Comparison of ENCODE assay signal across 19 mouse cellular contexts in genomic region chr2:129563944-129564709, GRCm38 (mm10). TPM values are rescaled to one million over a fixed set of nuclear protein-coding genes. Genes with fewer than 3 reads are reported as not detected.
DNase-seq lines count a peak whose midpoint lies in the region; ATAC-seq lines count a peak whose summit lies in the region.
"Had no signal": no experiment of that assay in that cellular context is flagged by ENCODE, and none has a peak within 500 bp of the region (broad histone marks: within the 10 kb centered on the region; RNA-seq: fewer than 3 reads in every experiment).

No protein-coding gene starts in this region.

- no peak overlapping the region for H3K9ac ChIP-seq in forebrain, embryonic 15.5 days (replicated peaks)
- H3K9ac ChIP-seq in midbrain, embryonic 11.5 days (ENCODE audit: low read length), result no peak overlapping the region
- H3K9ac ChIP-seq in hindbrain, embryonic 15.5 days, result no peak overlapping the region
- H3K9ac ChIP-seq: heart, embryonic 15.5 days; liver, embryonic 13.5 days had no signal

- H3K4me3 ChIP-seq in forebrain, embryonic 15.5 days, result no peak overlapping the region
- no peak overlapping the region for H3K4me3 ChIP-seq in forebrain, embryonic 10.5 days
- H3K4me3 ChIP-seq in midbrain, embryonic 10.5 days, result no peak overlapping the region
- H3K4me3 ChIP-seq in midbrain, embryonic 11.5 days (ENCODE audit: low read depth, low read length), result no peak overlapping the region
- no peak overlapping the region for H3K4me3 ChIP-seq in hindbrain, embryonic 15.5 days
- H3K4me3 ChIP-seq: heart, embryonic 15.5 days; liver, embryonic 13.5 days; myocyte had no signal

- WGBS in forebrain, embryonic 15.5 days, result 72% methylated on average over 5 of the region's 5 CpGs
- 83% methylated on average over 5 of the region's 5 CpGs for WGBS in forebrain, embryonic 10.5 days
- WGBS in midbrain, embryonic 10.5 days, result 70% methylated on average over 5 of the region's 5 CpGs
- WGBS in midbrain, embryonic 11.5 days, result 70% methylated on average over 5 of the region's 5 CpGs
- 45% methylated on average over 5 of the region's 5 CpGs for WGBS in hindbrain, embryonic 15.5 days

- H3K27ac ChIP-seq in forebrain, embryonic 15.5 days (replicated peaks), result peak overlapping the region; percentile 66
- H3K27ac ChIP-seq in forebrain, embryonic 10.5 days, result no peak overlapping the region
- no peak overlapping the region for H3K27ac ChIP-seq in midbrain, embryonic 10.5 days (replicated peaks)
- no peak overlapping the region for H3K27ac ChIP-seq in midbrain, embryonic 11.5 days (ENCODE audit: low read depth, low read length)
- H3K27ac ChIP-seq in hindbrain, embryonic 15.5 days (replicated peaks), result peak overlapping the region; percentile 35; the same call in 1 of the 2 replicates
- H3K27ac ChIP-seq: heart, embryonic 15.5 days; liver, embryonic 13.5 days had no signal

- ATAC-seq in forebrain, embryonic 15.5 days (replicated peaks), result peak; percentile 53
- ATAC-seq in midbrain, embryonic 11.5 days (ENCODE audit: low FRiP score), result no peak
- ATAC-seq in hindbrain, embryonic 15.5 days (ENCODE audit: low FRiP score, low read depth), result peak; percentile 46; the same call in 1 of the 2 replicates
- ATAC-seq in megakaryocyte-erythroid progenitor cell, adult 5-6 weeks (replicated peaks; ENCODE audit: low FRiP score, low TSS enrichment, poor library complexity, severe bottlenecking), result no peak
- no peak for ATAC-seq in cerebellum, adult (ENCODE audit: insufficient number of reproducible peaks, low FRiP score, low TSS enrichment)

- H3K36me3 ChIP-seq in forebrain, embryonic 15.5 days, result no peaks in the 10 kb centered on the region
- H3K36me3 ChIP-seq in forebrain, embryonic 10.5 days (replicated peaks), result no peaks in the 10 kb centered on the region
- H3K36me3 ChIP-seq in midbrain, embryonic 10.5 days, result no peaks in the 10 kb centered on the region
- no peaks in the 10 kb centered on the region for H3K36me3 ChIP-seq in midbrain, embryonic 11.5 days (ENCODE audit: control insufficient read depth, insufficient read depth, low read length)
- H3K36me3 ChIP-seq in hindbrain, embryonic 15.5 days, result no peaks in the 10 kb centered on the region
- H3K36me3 ChIP-seq: heart, embryonic 15.5 days; liver, embryonic 13.5 days had no signal

- H3K4me2 ChIP-seq in forebrain, embryonic 15.5 days (replicated peaks), result no peak overlapping the region
- no peak overlapping the region for H3K4me2 ChIP-seq in midbrain, embryonic 11.5 days
- no peak overlapping the region for H3K4me2 ChIP-seq in hindbrain, embryonic 15.5 days
- H3K4me2 ChIP-seq: heart, embryonic 15.5 days; liver, embryonic 13.5 days had no signal

- no peaks in the 10 kb centered on the region for H3K9me3 ChIP-seq in forebrain, embryonic 15.5 days
- H3K9me3 ChIP-seq in forebrain, embryonic 10.5 days, result no peaks in the 10 kb centered on the region
- H3K9me3 ChIP-seq in midbrain, embryonic 10.5 days (replicated peaks), result no peaks in the 10 kb centered on the region
- no peaks in the 10 kb centered on the region for H3K9me3 ChIP-seq in midbrain, embryonic 11.5 days (ENCODE audit: control insufficient read depth, low read length)
- H3K9me3 ChIP-seq in hindbrain, embryonic 15.5 days, result no peaks in the 10 kb centered on the region
- H3K9me3 ChIP-seq: heart, embryonic 15.5 days; liver, embryonic 13.5 days had no signal

- no peak for DNase-seq in forebrain, embryonic 10.5 days (ENCODE audit: extremely low spot score, low spot score)
- DNase-seq in midbrain, embryonic 10.5 days (ENCODE audit: low spot score), result peak; percentile 39
- no peak for DNase-seq in midbrain, embryonic 11.5 days (ENCODE audit: low spot score, missing footprints)
- DNase-seq: cerebellum, adult 2 months; heart, adult 18-20 months; liver, embryonic 13.5 days; right cerebral cortex, postnatal 25 days had no signal

- no peaks in the 10 kb centered on the region for H3K27me3 ChIP-seq in forebrain, embryonic 15.5 days
- H3K27me3 ChIP-seq in forebrain, embryonic 10.5 days (ENCODE audit: poor library complexity, severe bottlenecking), result no peaks in the 10 kb centered on the region
- H3K27me3 ChIP-seq in midbrain, embryonic 10.5 days (ENCODE audit: low read depth, poor library complexity, severe bottlenecking), result no peaks in the 10 kb centered on the region
- H3K27me3 ChIP-seq in midbrain, embryonic 11.5 days (ENCODE audit: control insufficient read depth, insufficient read depth, low read length), result no peaks in the 10 kb centered on the region
- no peaks in the 10 kb centered on the region for H3K27me3 ChIP-seq in hindbrain, embryonic 15.5 days
- H3K27me3 ChIP-seq: liver, embryonic 13.5 days had no signal

- peaks cover 12% of the 10 kb centered on the region; the same call in 1 of the 2 replicates for H3K4me1 ChIP-seq in forebrain, embryonic 15.5 days
- H3K4me1 ChIP-seq in forebrain, embryonic 10.5 days, result peaks cover 7% of the 10 kb centered on the region
- peaks cover 14% of the 10 kb centered on the region for H3K4me1 ChIP-seq in midbrain, embryonic 10.5 days
- peaks cover 5% of the 10 kb centered on the region; the same call in 1 of the 2 replicates for H3K4me1 ChIP-seq in midbrain, embryonic 11.5 days (ENCODE audit: control insufficient read depth, insufficient read depth, low read length)
- peaks cover 11% of the 10 kb centered on the region for H3K4me1 ChIP-seq in hindbrain, embryonic 15.5 days (replicated peaks)
- H3K4me1 ChIP-seq: liver, embryonic 13.5 days had no signal

RNA-seq across cellular contexts. Expression of gene F830045P16Rik, which starts 27.7 kb away (rescaled TPM):
- polyA plus RNA-seq in forebrain, embryonic 15.5 days (2015; fragmentation: Nextera tagmentation; extraction: Ambion mirVana), result not detected in 2 replicates
- polyA plus RNA-seq in forebrain, embryonic 10.5 days (2016; fragmentation: Nextera tagmentation; extraction: Ambion mirVana), result not detected in 2 replicates
- polyA plus RNA-seq in midbrain, embryonic 10.5 days (2016; fragmentation: Nextera tagmentation; extraction: Ambion mirVana), result not detected in 2 replicates
- 0.10 TPM in 1 of 2 replicates, not detected in the other for polyA plus RNA-seq in midbrain, embryonic 11.5 days (2014; fragmentation: Nextera tagmentation; extraction: Ambion mirVana)
- polyA plus RNA-seq in hindbrain, embryonic 15.5 days (2015; fragmentation: Nextera tagmentation; extraction: Ambion mirVana), result not detected in 2 replicates
- total RNA-seq in megakaryocyte-erythroid progenitor cell, adult 5-6 weeks (2014; fragmentation: Nextera tagmentation), result not detected in 2 replicates
- 0.52 and 0.65 TPM in 2 replicates for total RNA-seq in megakaryocyte-erythroid progenitor cell, adult 5-6 weeks (2017)
- total RNA-seq: gastrocnemius, adult 8-10 months; heart, adult 18-20 months; megakaryocyte progenitor cell, adult 5-6 weeks had no signal
- polyA plus RNA-seq: C2C12; heart, embryonic 15.5 days; kidney, embryonic 14.5 days; liver, embryonic 13.5 days; lung, embryonic 16.5 days; myocyte; testis, adult 2 months had no signal

RNA-seq across cellular contexts. Expression of gene Sirpa, which starts 28.5 kb away (rescaled TPM):
- 26.7 and 28.5 TPM in 2 replicates for polyA plus RNA-seq in forebrain, embryonic 15.5 days (2015; fragmentation: Nextera tagmentation; extraction: Ambion mirVana)
- 15.6 and 16.0 TPM in 2 replicates for polyA plus RNA-seq in forebrain, embryonic 10.5 days (2016; fragmentation: Nextera tagmentation; extraction: Ambion mirVana)
- polyA plus RNA-seq in midbrain, embryonic 10.5 days (2016; fragmentation: Nextera tagmentation; extraction: Ambion mirVana), result 15.7 and 16.0 TPM in 2 replicates
- polyA plus RNA-seq in midbrain, embryonic 11.5 days (2014; fragmentation: Nextera tagmentation; extraction: Ambion mirVana), result 16.0 and 17.9 TPM in 2 replicates
- polyA plus RNA-seq in hindbrain, embryonic 15.5 days (2015; fragmentation: Nextera tagmentation; extraction: Ambion mirVana), result 31.7 and 35.1 TPM in 2 replicates
- total RNA-seq in megakaryocyte-erythroid progenitor cell, adult 5-6 weeks (2014; fragmentation: Nextera tagmentation), result 5.1 and 8.0 TPM in 2 replicates
- total RNA-seq in megakaryocyte-erythroid progenitor cell, adult 5-6 weeks (2017), result 0.52 and 2.7 TPM in 2 replicates

Comparison
In these comparisons a context has a peak if more than half of its experiments do, and no peak if none do; other contexts are left out.
1. H3K27ac ChIP-seq: peak in forebrain, embryonic 15.5 days (single experiment) and hindbrain, embryonic 15.5 days (single experiment); none in forebrain, embryonic 10.5 days (single experiment), midbrain, embryonic 10.5 days (single experiment) and midbrain, embryonic 11.5 days (single experiment).
2. ATAC-seq: peak in forebrain, embryonic 15.5 days (single experiment) and hindbrain, embryonic 15.5 days (single experiment); none in midbrain, embryonic 11.5 days (single experiment), megakaryocyte-erythroid progenitor cell, adult 5-6 weeks (single experiment) and cerebellum, adult (single experiment).